Mouse (Mus musculus) G1E (cell line): ENCODE measurements around the gene Asic1. TPM values are rescaled to one million over a fixed set of nuclear protein-coding genes. Genes with fewer than 3 reads are reported as not detected.

Experiments
- ATAC-seq: 2 replicates; pipeline ENCODE4 v1.8.0; 2016; ENCODE audit warnings: mild to moderate bottlenecking; ENCODE audit not compliant: insufficient number of reproducible peaks, poor library complexity, low FRiP score, severe bottlenecking; ENCODE audit errors: extremely low read depth
- DNase-seq: peaks from one replicate; pipeline ENCODE4 v3.0.0; 2012; ENCODE audit warnings: low spot score
- H3K27me3 ChIP-seq: 2 replicates; pipeline ENCODE4 v1.6.1; 2012; ENCODE audit warnings: mild to moderate bottlenecking, low read length, inconsistent platforms; ENCODE audit not compliant: insufficient read depth
- H3K36me3 ChIP-seq: replicated peaks from 2 replicates; pipeline ENCODE3; 2012; ENCODE audit warnings: mild to moderate bottlenecking, inconsistent platforms
- H3K4me1 ChIP-seq: 2 replicates; pipeline ENCODE4 v1.6.1; 2012; ENCODE audit warnings: low read depth, low read length, inconsistent platforms, mixed read lengths; ENCODE audit not compliant: insufficient read depth
- H3K4me3 ChIP-seq: 2 replicates; pipeline ENCODE4 v1.5.1; 2012; ENCODE audit warnings: low read depth, mild to moderate bottlenecking, inconsistent platforms, low read length, moderate library complexity, mixed read lengths
- H3K9me3 ChIP-seq: replicated peaks from 2 replicates; pipeline ENCODE4 v1.6.1; 2012; ENCODE audit warnings: inconsistent platforms
- CTCF ChIP-seq: IDR thresholded peaks from 2 replicates; pipeline ENCODE4 v1.5.1; 2012; ENCODE audit warnings: low read depth, low read length, inconsistent platforms, mixed read lengths
- GATA1 ChIP-seq: IDR thresholded peaks from 2 replicates; pipeline ENCODE4 v1.6.1; 2012; ENCODE audit warnings: borderline replicate concordance, low read length, inconsistent platforms, mixed read lengths
- GATA2 ChIP-seq: IDR thresholded peaks from 2 replicates; pipeline ENCODE4 v1.6.1; 2012; ENCODE audit warnings: low read depth, low read length, inconsistent platforms, borderline replicate concordance
- POLR2AphosphoS5 ChIP-seq: IDR thresholded peaks from 2 replicates; pipeline ENCODE4 v1.6.1; 2012; ENCODE audit warnings: low read depth, low read length, inconsistent platforms; ENCODE audit not compliant: insufficient replicate concordance
- TAL1 ChIP-seq: conservative IDR thresholded peaks from 2 replicates; pipeline ENCODE4 v1.6.1; 2012; ENCODE audit warnings: low read depth, low read length, inconsistent platforms, mixed read lengths
- polyA plus RNA-seq: library from polyadenylated mRNA; stranded (reverse); fragments of >175 nt; gene quantifications from 2 replicates; pipeline ENCODE4 v1.2.3, GENCODE M21; 2012
- total RNA-seq, 2 experiments: library from RNA; stranded (forward) in 1 of 2; stranded (reverse) in 1 of 2; fragments of 200-1000 nt in 1 of 2; fragments of >200 nt in 1 of 2; fragmentation: Nextera tagmentation in 1 of 2; gene quantifications; 2 replicates each; pipeline ENCODE4 v1.2.3; 2014 to 2017

The Asic1 gene
- total and polyA plus RNA-seq, 3 experiments: 0.22 TPM; not detected in 2

DNA sequence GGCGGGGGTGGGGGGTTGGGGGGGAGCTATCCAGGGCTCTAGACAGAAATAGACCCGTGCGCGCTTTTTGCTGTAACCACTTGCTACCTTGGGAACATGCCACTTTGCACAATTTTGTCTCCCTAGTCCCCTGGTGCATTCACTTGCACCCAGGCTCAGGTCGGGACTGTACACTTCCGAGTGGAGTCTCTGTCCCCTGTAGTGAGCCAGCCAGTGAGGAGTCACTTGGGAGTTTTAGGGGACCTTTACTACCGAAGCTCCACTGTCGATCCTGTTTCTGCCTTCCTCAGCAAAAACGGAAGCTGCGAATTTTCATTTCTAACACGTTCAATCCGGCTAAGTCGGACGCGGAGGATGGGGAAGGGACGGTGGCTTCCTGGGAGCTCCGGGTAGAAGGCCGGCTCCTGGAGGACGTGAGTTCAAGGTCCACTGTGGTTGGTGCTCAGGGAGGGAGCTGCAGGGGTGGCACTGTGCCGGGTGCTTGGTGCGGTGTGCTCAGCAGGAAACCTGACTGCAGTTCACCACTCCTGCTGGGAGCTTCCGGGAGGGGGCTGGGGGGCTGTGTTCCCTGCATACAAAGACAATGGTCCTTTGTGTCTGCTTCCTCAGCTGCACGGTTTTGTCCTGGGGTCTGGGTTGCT lies 34.0 kb downstream of the Asic1 start:
- ATAC-seq: no peak
- peaks cover 54% of the 10 kb centered on the region for H3K36me3 ChIP-seq
- H3K27me3 ChIP-seq: no peaks in the 10 kb centered on the region
- TF ChIP-seq GATA2 (no peak), GATA1 (no peak), TAL1 (no peak), CTCF (no peak), POLR2AphosphoS5 (no peak)
- DNase-seq: no peak
- H3K4me3 ChIP-seq: no peak overlapping the region
- peaks cover 31% of the 10 kb centered on the region for H3K4me1 ChIP-seq
- H3K9me3 ChIP-seq: peaks cover 6% of the 10 kb centered on the region; the same call in 1 of the 2 replicates

DNA sequence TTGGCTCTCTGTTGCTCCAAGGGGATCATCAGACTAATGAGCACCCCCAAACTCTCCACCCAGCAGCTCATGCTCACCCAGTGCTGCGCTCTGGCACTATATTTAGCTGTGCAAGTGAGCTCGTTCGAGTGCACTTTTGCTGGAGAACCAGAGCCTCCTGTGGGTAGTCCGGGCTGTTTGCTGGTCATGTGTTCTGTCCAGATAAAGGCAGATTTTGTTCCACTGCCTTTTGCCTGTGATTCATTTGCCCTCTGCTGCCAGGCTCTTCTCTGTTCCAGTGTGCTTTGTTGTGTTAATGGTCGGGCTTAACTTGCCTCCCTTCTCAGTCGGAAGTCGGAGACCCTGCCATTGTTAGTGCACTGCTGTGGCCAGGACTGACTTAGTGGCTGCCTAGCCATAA lies 34.7 kb downstream of the Asic1 start:
- no peak for DNase-seq
- ATAC-seq: no peak
- H3K4me1 ChIP-seq: peaks cover 31% of the 10 kb centered on the region
- H3K4me3 ChIP-seq: no peak overlapping the region
- peaks cover 62% of the 10 kb centered on the region for H3K36me3 ChIP-seq
- no peak for TF ChIP-seq TAL1
- TF ChIP-seq CTCF: no peak
- no peak for TF ChIP-seq GATA1
- peaks cover 6% of the 10 kb centered on the region; the same call in 1 of the 2 replicates for H3K9me3 ChIP-seq
- no peaks in the 10 kb centered on the region for H3K27me3 ChIP-seq

DNA sequence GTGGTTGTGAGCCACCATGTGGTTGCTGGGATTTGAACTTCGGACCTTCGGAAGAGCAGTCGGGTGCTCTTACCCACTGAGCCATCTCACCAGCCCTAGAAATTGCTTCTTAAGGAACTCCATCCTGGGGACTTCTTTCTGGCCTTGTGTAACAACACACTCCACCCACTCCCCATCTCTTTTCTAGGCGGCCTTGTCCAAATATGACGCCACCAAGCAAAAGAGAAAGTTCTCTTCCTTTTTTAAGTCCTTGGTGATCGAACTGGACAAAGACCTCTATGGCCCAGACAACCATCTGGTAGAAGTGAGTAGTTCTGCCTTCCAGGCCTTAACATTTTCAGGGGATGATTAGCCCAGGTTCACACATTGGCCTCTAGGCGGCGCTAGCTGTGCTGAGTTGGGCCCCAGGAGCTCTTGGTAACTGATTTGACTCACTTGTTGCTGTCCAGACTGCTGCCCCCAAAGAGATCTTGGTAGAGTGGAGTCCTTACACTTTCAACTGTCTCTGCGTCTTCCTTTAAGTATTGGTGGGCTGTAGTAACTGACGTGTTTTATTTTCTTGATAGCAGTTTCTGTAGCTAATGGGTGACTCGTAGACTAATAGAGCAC lies 35.4 kb downstream of the Asic1 start, which contains the start of gene Gm17349:
Gene Gm17349 (minus strand): TSS at position 51 of the 609 bp plus-strand sequence.
- peaks cover 25% of the 10 kb centered on the region for H3K4me1 ChIP-seq
- no peak within 1 kb of the TSS for H3K4me3 ChIP-seq
- H3K9me3 ChIP-seq: peaks cover 6% of the 10 kb centered on the region; the same call in 1 of the 2 replicates
- H3K27me3 ChIP-seq: no peaks in the 10 kb centered on the region
- TF ChIP-seq GATA1: no peak
- no peak for TF ChIP-seq TAL1
- DNase-seq (no peak), ATAC-seq (no peak)
- H3K36me3 ChIP-seq: peaks cover 68% of the 10 kb centered on the region

DNA sequence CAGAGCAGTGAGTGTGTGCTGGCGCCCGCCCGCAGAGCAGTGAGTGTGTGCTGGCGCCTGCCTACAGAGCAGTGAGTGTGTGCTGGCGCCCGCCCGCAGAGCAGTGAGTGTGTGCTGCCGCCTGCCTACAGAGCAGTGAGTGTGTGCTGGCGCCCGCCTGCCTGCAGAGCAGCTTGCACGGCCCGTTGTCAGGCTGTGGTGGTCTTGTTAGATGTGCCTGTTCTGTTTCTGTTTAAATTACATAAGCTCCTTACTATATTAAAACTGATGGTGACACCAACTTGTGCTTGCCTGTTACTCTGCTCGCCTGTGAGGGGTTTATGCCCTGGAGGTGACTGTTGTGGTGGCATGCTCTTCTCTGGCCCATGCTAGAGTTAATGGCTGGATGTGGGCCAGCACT lies 38.0 kb downstream of the Asic1 start:
- H3K9me3 ChIP-seq: peaks cover 6% of the 10 kb centered on the region; the same call in 1 of the 2 replicates
- no peak for TF ChIP-seq TAL1
- no peak for TF ChIP-seq POLR2AphosphoS5
- no peak for TF ChIP-seq CTCF
- no peak for TF ChIP-seq GATA2
- no peak for TF ChIP-seq GATA1
- H3K4me1 ChIP-seq: peaks cover 4% of the 10 kb centered on the region
- ATAC-seq (no peak), DNase-seq (no peak)
- no peak overlapping the region for H3K4me3 ChIP-seq
- H3K27me3 ChIP-seq: no peaks in the 10 kb centered on the region
- peaks cover 91% of the 10 kb centered on the region for H3K36me3 ChIP-seq

DNA sequence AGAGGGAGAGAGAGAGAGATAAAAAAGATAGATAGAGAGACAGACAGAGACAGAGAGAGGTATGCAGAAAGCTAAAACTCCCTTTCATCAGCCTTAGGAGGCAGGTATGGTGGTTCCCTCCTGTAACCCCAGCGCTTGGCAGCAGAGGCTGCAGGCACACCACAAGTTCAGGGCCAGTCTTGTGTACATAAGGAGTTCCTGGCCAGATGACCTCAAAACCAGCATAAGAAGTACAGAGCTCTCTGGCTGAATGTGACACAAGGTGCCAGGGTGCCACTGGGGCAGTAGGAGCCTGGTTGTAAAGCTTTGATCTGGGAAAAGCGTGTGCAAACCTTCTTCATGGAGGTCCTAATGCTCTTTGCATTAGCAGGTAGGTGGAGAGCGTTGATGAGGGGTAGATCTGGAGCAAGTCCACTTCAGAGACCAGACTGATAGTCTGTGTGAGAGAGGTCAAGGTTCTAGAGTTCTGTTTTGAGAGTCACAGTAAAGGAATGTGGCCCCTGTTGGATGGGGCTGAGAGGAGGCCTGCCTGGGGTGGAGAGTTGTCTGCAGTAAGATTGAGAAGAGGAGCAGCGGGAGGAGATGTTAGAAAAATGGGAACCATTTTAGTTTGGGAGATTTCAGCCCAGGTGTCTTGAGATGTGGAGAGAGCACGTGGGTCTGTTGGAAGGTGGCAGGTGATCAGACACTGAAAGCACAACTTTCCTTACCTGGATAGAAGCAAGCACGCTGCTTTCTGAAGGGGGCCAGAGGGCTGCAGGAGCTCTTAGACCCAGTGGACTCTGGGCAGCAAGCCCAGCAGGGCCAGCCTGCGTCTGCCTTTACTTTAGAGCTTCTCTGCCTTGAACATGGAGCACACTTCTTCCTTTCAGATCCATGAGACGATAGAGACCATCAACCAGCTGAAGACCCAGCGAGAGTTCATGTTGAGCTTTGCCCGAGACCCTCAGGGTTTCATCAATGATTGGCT lies 40.3 kb downstream of the Asic1 start:
- ATAC-seq: no peak
- H3K36me3 ChIP-seq: peaks cover 82% of the 10 kb centered on the region

DNA sequence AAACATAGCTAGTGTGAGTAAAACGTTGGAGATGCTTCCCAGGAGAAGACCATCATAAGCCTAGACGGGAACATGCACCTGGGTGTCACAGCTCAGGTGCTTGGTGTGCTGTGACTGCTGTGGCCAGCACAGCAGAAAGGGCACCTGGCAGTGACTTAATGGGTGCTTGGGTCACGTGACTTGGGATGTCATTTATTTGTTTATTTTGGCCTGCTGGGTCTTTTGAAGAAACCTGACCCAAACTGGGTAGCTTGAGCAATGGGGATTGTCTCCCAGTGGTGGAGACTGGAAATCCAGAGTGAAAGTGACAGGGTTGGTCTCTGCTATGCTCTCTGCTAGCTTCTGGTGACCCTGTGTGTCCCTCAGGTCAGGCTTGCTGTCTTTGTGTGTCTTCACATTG lies 41.3 kb downstream of the Asic1 start:
- Histone ChIP-seq H3K36me3 (peaks cover 75% of the 10 kb centered on the region), H3K27me3 (peaks cover 7% of the 10 kb centered on the region; the same call in 1 of the 2 replicates), H3K9me3 (peaks cover 6% of the 10 kb centered on the region; the same call in 1 of the 2 replicates), H3K4me3 (no peak overlapping the region), H3K4me1 (peaks cover 11% of the 10 kb centered on the region)
- DNase-seq (no peak), ATAC-seq (no peak)
- no peak for TF ChIP-seq CTCF
- no peak for TF ChIP-seq TAL1
- TF ChIP-seq POLR2AphosphoS5: no peak
- TF ChIP-seq GATA2: no peak
- no peak for TF ChIP-seq GATA1

More for the DNA sequence above, 40.3 kb downstream of the Asic1 start:
- Histone ChIP-seq H3K9me3 (peaks cover 6% of the 10 kb centered on the region; the same call in 1 of the 2 replicates), H3K4me3 (no peak overlapping the region), H3K27me3 (no peaks in the 10 kb centered on the region), H3K4me1 (peaks cover 3% of the 10 kb centered on the region; the same call in 1 of the 2 replicates)
- TF ChIP-seq TAL1: no peak
- DNase-seq: no peak
